Comparison of ENCODE assay signal across 8 mouse cellular contexts in the genomic region with DNA sequence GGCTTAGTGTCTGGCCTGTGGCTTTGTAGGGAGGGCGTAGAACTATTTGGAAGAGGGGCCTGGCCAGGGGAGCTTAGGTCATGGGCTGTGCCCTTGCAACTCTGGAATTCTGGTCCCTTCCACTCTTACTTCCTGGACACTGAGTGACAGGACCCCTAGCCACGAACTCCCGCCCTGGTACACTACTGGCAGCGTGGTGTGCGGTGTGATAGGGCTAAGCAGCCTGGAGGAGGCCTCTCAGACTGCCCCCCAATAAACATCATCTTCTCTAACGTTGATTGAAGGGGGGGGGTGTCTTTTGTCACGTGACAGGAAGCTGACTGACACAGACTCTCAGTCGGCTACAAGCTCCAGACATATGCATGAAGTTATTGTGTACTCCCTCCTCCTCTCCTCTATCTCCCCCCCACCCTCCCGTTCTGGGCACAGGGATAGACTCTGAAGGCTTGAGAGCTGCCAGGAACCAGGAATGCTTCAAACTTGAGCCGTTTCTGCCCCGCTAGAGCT. TPM values are rescaled to one million over a fixed set of nuclear protein-coding genes. Genes with fewer than 3 reads are reported as not detected.
DNase-seq lines count a peak whose midpoint lies in the region; ATAC-seq lines count a peak whose summit lies in the region.

No protein-coding gene starts in this region.

- H3K27me3 ChIP-seq in intestine, embryonic 15.5 days (replicated peaks): no peaks in the 10 kb centered on the region

- peak; percentile 65 for ATAC-seq in intestine, embryonic 15.5 days

- H3K9me3 ChIP-seq in intestine, embryonic 15.5 days: no peaks in the 10 kb centered on the region

- H3K36me3 ChIP-seq in intestine, embryonic 15.5 days: no peaks in the 10 kb centered on the region

- peaks cover 7% of the 10 kb centered on the region for H3K4me1 ChIP-seq in intestine, embryonic 15.5 days (replicated peaks)

- 42% methylated on average over 11 of the region's 11 CpGs for WGBS in intestine, embryonic 15.5 days

- no peak overlapping the region for H3K4me3 ChIP-seq in intestine, embryonic 15.5 days (replicated peaks)

- DNase-seq in adrenal gland, postnatal 14 days: peak; percentile 24
- no peak for DNase-seq in adrenal gland, adult 18-20 months (ENCODE audit: low spot score in 2 of 2)
- DNase-seq in ZHBTc4 (ENCODE audit: low read depth, low spot score): peak; percentile 44
- DNase-seq in lung, postnatal 4 days: peak; percentile 45 to 57
- no peak for DNase-seq in layer of hippocampus, postnatal 14 days (ENCODE audit: low spot score in 2 of 2)
- no peak for DNase-seq in embryo, embryonic 11 days
- no peak for DNase-seq in urinary bladder, postnatal 14 days (ENCODE audit: low spot score)

- H3K27ac ChIP-seq in intestine, embryonic 15.5 days: no peak overlapping the region

- peak overlapping the region; percentile 30; the same call in 1 of the 2 replicates for H3K4me2 ChIP-seq in intestine, embryonic 15.5 days (replicated peaks)

- no peak overlapping the region for H3K9ac ChIP-seq in intestine, embryonic 15.5 days

RNA-seq across cellular contexts. Expression of gene Ralbp1, which starts 21.4 kb away (rescaled TPM):
- 37.6 and 48.7 TPM in 2 replicates for total RNA-seq in adrenal gland, postnatal 14 days (2021)
- 10 to 100 TPM; 46.3 to 66.8 TPM for total RNA-seq in adrenal gland, adult 18-20 months (2021)
- 64.3 and 74.9 TPM in 2 replicates for polyA plus RNA-seq in intestine, embryonic 15.5 days (2015; fragmentation: Nextera tagmentation; extraction: Ambion mirVana)
- 10 to 100 TPM; 43.7 to 45.7 TPM for total RNA-seq in layer of hippocampus, postnatal 14 days (2021)

RNA-seq across cellular contexts. Expression of gene Twsg1, which starts 44.1 kb away (rescaled TPM):
- total RNA-seq in adrenal gland, postnatal 14 days (2021): 63.8 and 79.5 TPM in 2 replicates
- 10 to 100 TPM; 90.4 to 99.9 TPM for total RNA-seq in adrenal gland, adult 18-20 months (2021)
- 74.6 and 82.4 TPM in 2 replicates for polyA plus RNA-seq in intestine, embryonic 15.5 days (2015; fragmentation: Nextera tagmentation; extraction: Ambion mirVana)
- 10 to 100 TPM; 24.6 to 34.4 TPM for total RNA-seq in layer of hippocampus, postnatal 14 days (2021)

Comparison
In these comparisons a context has a peak if more than half of its experiments do, and no peak if none do; other contexts are left out.
1. DNase-seq: peak in adrenal gland, postnatal 14 days (single experiment), ZHBTc4 (single experiment) and lung, postnatal 4 days (2 of 2); none in adrenal gland, adult 18-20 months (0 of 2), layer of hippocampus, postnatal 14 days (0 of 2), embryo, embryonic 11 days (single experiment) and urinary bladder, postnatal 14 days (single experiment).